Mouse (Mus musculus) bone marrow macrophage, adult 2 months (primary cell): ENCODE measurements around the gene Gpr37l1.

ENCODE experiments used
- CTCF ChIP-seq: IDR thresholded peaks from 2 replicates; pipeline ENCODE4 v1.5.1; 2012; ENCODE audit warnings: low read depth, mild to moderate bottlenecking, low read length, moderate library complexity
- POLR2A ChIP-seq: IDR thresholded peaks from 2 replicates; pipeline ENCODE4 v1.6.1; 2012; ENCODE audit warnings: mild to moderate bottlenecking, low read depth, low read length, borderline replicate concordance

DNA sequence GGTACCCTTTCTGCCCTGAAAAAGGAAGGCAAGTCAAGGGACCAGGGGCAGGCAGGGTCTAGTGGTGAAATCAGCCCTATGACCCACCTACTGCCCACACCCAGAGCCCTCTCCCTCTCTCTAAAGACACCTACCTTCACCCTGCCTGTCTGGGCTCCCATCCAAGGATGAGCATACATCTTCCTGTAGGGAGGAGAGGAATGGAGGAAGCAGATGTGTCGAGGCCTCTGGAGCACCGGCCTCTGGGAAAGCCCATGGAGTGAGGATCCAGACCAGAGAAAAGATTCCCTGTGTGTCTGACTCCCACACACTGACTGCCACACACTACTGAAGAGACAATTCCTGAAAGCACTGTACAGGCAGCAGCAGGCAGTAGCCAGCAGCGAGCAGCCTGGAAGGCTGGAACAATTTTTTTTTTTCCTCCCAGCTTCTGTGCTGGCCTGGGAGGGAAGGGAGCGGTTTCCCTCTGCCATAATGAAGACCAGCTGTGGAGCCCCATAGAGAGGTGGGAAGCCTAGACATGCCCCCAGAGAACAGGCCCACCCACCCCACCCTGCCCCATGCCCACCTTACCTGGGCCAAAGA, 40.9 kb downstream of the Gpr37l1 start:
- no peak for TF ChIP-seq POLR2A
- TF ChIP-seq CTCF: no peak
